Mouse (Mus musculus): ENCODE results near the gene Galnt16.

DNA sequence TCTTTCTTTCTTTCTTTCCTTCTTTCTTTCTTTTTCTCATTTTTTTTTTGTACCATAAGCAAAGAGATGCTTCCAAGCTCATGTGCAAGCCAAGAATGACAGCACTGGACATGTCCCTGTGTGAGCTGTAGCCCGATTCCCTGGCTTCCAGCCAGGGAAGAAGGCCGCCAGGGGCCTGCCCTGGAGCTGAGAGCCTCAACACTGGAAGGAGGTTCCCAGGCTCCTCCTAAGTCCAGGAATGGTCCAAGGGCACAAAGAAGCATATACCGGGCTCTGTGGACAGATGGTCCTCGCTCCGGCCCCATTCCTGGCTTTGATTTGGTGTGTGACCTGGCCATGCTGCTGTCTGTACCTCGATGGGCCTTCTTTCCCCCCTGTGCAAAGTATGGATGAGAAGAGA lies 46.9 kb downstream of the Galnt16 start:
- TF ChIP-seq POLR2A (IDR thresholded peaks at IDR 0.05; ENCODE audit: extremely low read depth, insufficient read depth, low read length) = no peak
- TF ChIP-seq CTCF (IDR thresholded peaks at IDR 0.05; ENCODE audit: extremely low read depth, insufficient read depth, low read length) = no peak

Data from cortical plate, adult 2 months (tissue).